In the genomic region with DNA sequence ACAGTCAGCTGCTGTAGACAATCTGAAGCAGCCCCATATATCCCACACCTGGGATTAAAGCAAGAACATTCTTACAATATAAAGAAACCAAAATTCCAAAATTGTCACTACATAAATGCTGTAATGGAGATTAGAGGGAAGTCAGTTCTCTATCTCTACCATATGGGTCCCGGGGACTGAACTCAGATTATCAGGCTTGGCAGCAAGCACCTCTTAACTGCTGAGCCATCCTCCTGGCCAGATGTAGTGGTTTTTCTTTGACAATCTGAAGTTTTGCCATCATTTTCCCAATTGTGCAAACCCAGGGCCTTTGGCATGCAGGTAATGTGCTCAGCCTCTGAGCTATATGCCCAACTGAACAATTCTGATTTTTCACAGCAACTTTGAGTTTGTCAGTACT, we compare ENCODE assay signal across 34 mouse cellular contexts. TPM values are rescaled to one million over a fixed set of nuclear protein-coding genes. Genes with fewer than 3 reads are reported as not detected.
"Had no signal": no experiment of that assay in that cellular context is flagged by ENCODE, and none has a peak within 500 bp of the region (broad histone marks: within the 10 kb centered on the region; RNA-seq: fewer than 3 reads in every experiment).

No protein-coding gene starts in this region.

- DNase-seq: left cerebral cortex, postnatal 4 days; liver, embryonic 13.5 days; liver, postnatal 0 days; lung, adult 18-20 months; lung, adult 2 months; lung, embryonic 14.5 days; lung, postnatal 10 days; lung, postnatal 14 days; lung, postnatal 36 days; lung, postnatal 4 days; midbrain, embryonic 14.5 days had no signal

- ATAC-seq: midbrain, embryonic 13.5 days; midbrain, embryonic 15.5 days; midbrain, embryonic 16.5 days had no signal

- H3K9ac ChIP-seq: limb, embryonic 12.5 days; limb, embryonic 13.5 days; limb, embryonic 15.5 days; liver, embryonic 12.5 days; liver, embryonic 13.5 days; liver, embryonic 15.5 days; liver, postnatal 0 days; lung, embryonic 14.5 days; lung, embryonic 15.5 days; midbrain, embryonic 12.5 days; midbrain, embryonic 13.5 days; midbrain, embryonic 15.5 days; neural tube, embryonic 12.5 days; neural tube, embryonic 13.5 days had no signal

- H3K4me3 ChIP-seq: left cerebral cortex, adult 2 months; limb, embryonic 10.5 days; limb, embryonic 12.5 days; limb, embryonic 13.5 days; limb, embryonic 15.5 days; liver, embryonic 12.5 days; liver, embryonic 13.5 days; liver, embryonic 15.5 days; lung, embryonic 15.5 days; megakaryocyte, embryonic 14.5 days; midbrain, embryonic 10.5 days; midbrain, embryonic 12.5 days; midbrain, embryonic 13.5 days; midbrain, embryonic 15.5 days; myocyte; neural tube, embryonic 12.5 days; neural tube, embryonic 13.5 days had no signal

- H3K9me3 ChIP-seq: limb, embryonic 10.5 days; limb, embryonic 12.5 days; limb, embryonic 13.5 days; limb, embryonic 15.5 days; liver, embryonic 12.5 days; liver, embryonic 13.5 days; liver, embryonic 15.5 days; lung, embryonic 15.5 days; megakaryocyte, embryonic 14.5 days; midbrain, embryonic 10.5 days; midbrain, embryonic 12.5 days; midbrain, embryonic 13.5 days; midbrain, embryonic 15.5 days; neural tube, embryonic 12.5 days; neural tube, embryonic 13.5 days had no signal

- H3K27ac ChIP-seq: left cerebral cortex, adult 2 months; limb, embryonic 10.5 days; limb, embryonic 12.5 days; limb, embryonic 13.5 days; limb, embryonic 15.5 days; liver, embryonic 12.5 days; liver, embryonic 13.5 days; liver, embryonic 15.5 days; lung, embryonic 15.5 days; macrophage; midbrain, embryonic 10.5 days; midbrain, embryonic 12.5 days; midbrain, embryonic 13.5 days; midbrain, embryonic 15.5 days; neural tube, embryonic 12.5 days; neural tube, embryonic 13.5 days had no signal

- H3K4me1 ChIP-seq: limb, embryonic 12.5 days; limb, embryonic 15.5 days; lung, embryonic 15.5 days; midbrain, embryonic 10.5 days had no signal

- H3K27me3 ChIP-seq: limb, embryonic 12.5 days; limb, embryonic 13.5 days; limb, embryonic 15.5 days; liver, embryonic 13.5 days; liver, embryonic 15.5 days; lung, embryonic 15.5 days; midbrain, embryonic 12.5 days; midbrain, embryonic 13.5 days; midbrain, embryonic 15.5 days; neural tube, embryonic 12.5 days; neural tube, embryonic 13.5 days had no signal

- H3K4me2 ChIP-seq: limb, embryonic 12.5 days; limb, embryonic 13.5 days; limb, embryonic 15.5 days; liver, embryonic 11.5 days; liver, embryonic 12.5 days; liver, embryonic 13.5 days; liver, embryonic 15.5 days; lung, embryonic 14.5 days; lung, embryonic 15.5 days; midbrain, embryonic 11.5 days; midbrain, embryonic 12.5 days; midbrain, embryonic 13.5 days; midbrain, embryonic 15.5 days; neural tube, embryonic 12.5 days; neural tube, embryonic 13.5 days had no signal

RNA-seq across cellular contexts. Expression of a gene that starts 55.7 kb away (rescaled TPM):
- total RNA-seq: liver, adult 2 months; megakaryocyte, adult 5-6 weeks; monocyte, adult 5-6 weeks had no signal
- polyA plus RNA-seq: liver, adult 2 months; liver, postnatal 0 days; macrophage; myocyte had no signal
